Mouse (Mus musculus) G1E (cell line): Measurements from ENCODE around the gene Thsd4. TPM values are rescaled to one million over a fixed set of nuclear protein-coding genes. Genes with fewer than 3 reads are reported as not detected.
"Not testable (repeated sequence)": the region's sequence is repeated elsewhere in the genome, so short reads cannot be mapped to it uniquely, and the experiment has no call there.

ENCODE experiments used
- ATAC-seq: 2 replicates; pipeline ENCODE4 v1.8.0; 2016; ENCODE audit warnings: mild to moderate bottlenecking; ENCODE audit not compliant: insufficient number of reproducible peaks, poor library complexity, low FRiP score, severe bottlenecking; ENCODE audit errors: extremely low read depth
- DNase-seq: peaks from one replicate; pipeline ENCODE4 v3.0.0; 2012; ENCODE audit warnings: low spot score
- H3K27me3 ChIP-seq: 2 replicates; pipeline ENCODE4 v1.6.1; 2012; ENCODE audit warnings: mild to moderate bottlenecking, low read length, inconsistent platforms; ENCODE audit not compliant: insufficient read depth
- H3K36me3 ChIP-seq: replicated peaks from 2 replicates; pipeline ENCODE3; 2012; ENCODE audit warnings: mild to moderate bottlenecking, inconsistent platforms
- H3K4me1 ChIP-seq: 2 replicates; pipeline ENCODE4 v1.6.1; 2012; ENCODE audit warnings: low read depth, low read length, inconsistent platforms, mixed read lengths; ENCODE audit not compliant: insufficient read depth
- H3K4me3 ChIP-seq: 2 replicates; pipeline ENCODE4 v1.5.1; 2012; ENCODE audit warnings: low read depth, mild to moderate bottlenecking, inconsistent platforms, low read length, moderate library complexity, mixed read lengths
- H3K9me3 ChIP-seq: replicated peaks from 2 replicates; pipeline ENCODE4 v1.6.1; 2012; ENCODE audit warnings: inconsistent platforms
- CTCF ChIP-seq: IDR thresholded peaks from 2 replicates; pipeline ENCODE4 v1.5.1; 2012; ENCODE audit warnings: low read depth, low read length, inconsistent platforms, mixed read lengths
- GATA1 ChIP-seq: IDR thresholded peaks from 2 replicates; pipeline ENCODE4 v1.6.1; 2012; ENCODE audit warnings: borderline replicate concordance, low read length, inconsistent platforms, mixed read lengths
- GATA2 ChIP-seq: IDR thresholded peaks from 2 replicates; pipeline ENCODE4 v1.6.1; 2012; ENCODE audit warnings: low read depth, low read length, inconsistent platforms, borderline replicate concordance
- POLR2AphosphoS5 ChIP-seq: IDR thresholded peaks from 2 replicates; pipeline ENCODE4 v1.6.1; 2012; ENCODE audit warnings: low read depth, low read length, inconsistent platforms; ENCODE audit not compliant: insufficient replicate concordance
- TAL1 ChIP-seq: conservative IDR thresholded peaks from 2 replicates; pipeline ENCODE4 v1.6.1; 2012; ENCODE audit warnings: low read depth, low read length, inconsistent platforms, mixed read lengths
- polyA plus RNA-seq: library from polyadenylated mRNA; stranded (reverse); fragments of >175 nt; gene quantifications from 2 replicates; pipeline ENCODE4 v1.2.3, GENCODE M21; 2012
- total RNA-seq, 2 experiments: library from RNA; stranded (forward) in 1 of 2; stranded (reverse) in 1 of 2; fragments of 200-1000 nt in 1 of 2; fragments of >200 nt in 1 of 2; fragmentation: Nextera tagmentation in 1 of 2; gene quantifications; 2 replicates each; pipeline ENCODE4 v1.2.3; 2014 to 2017

Thsd4 gene
- total and polyA plus RNA-seq, 3 experiments: 1.8 to 2.8 (median 2.4) TPM

DNA sequence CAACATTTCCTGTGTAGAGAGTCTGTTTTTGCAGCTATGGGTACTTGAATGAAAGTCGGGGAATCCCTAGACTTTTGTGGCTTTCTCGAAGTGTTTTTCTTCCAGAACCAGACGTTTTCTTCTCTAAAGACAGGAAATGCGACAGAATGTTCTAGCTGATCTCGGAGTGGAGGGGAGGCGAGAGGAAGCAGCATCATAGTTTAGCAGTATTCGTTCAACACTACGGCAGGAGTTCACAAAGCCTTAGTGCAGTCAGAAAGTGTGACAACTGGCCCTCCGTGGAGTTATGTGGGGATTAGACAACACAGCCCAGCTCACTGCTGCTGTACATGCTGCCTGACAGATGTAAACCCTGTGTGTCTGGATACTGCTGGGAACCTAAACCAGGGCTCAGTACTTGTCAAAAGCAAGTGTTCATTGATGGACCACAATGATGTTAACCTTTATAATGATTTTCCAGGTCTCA lies 579.9 kb downstream of the Thsd4 start:
- Histone ChIP-seq H3K4me3 (no peak overlapping the region), H3K36me3 (no peaks in the 10 kb centered on the region), H3K4me1 (peaks cover 3% of the 10 kb centered on the region; the same call in 1 of the 2 replicates), H3K9me3 (no peaks in the 10 kb centered on the region), H3K27me3 (peaks cover 40% of the 10 kb centered on the region)
- ATAC-seq: no peak
- DNase-seq: no peak
- TF ChIP-seq POLR2AphosphoS5 (no peak), TAL1 (no peak), GATA2 (no peak), CTCF (no peak), GATA1 (no peak)

DNA sequence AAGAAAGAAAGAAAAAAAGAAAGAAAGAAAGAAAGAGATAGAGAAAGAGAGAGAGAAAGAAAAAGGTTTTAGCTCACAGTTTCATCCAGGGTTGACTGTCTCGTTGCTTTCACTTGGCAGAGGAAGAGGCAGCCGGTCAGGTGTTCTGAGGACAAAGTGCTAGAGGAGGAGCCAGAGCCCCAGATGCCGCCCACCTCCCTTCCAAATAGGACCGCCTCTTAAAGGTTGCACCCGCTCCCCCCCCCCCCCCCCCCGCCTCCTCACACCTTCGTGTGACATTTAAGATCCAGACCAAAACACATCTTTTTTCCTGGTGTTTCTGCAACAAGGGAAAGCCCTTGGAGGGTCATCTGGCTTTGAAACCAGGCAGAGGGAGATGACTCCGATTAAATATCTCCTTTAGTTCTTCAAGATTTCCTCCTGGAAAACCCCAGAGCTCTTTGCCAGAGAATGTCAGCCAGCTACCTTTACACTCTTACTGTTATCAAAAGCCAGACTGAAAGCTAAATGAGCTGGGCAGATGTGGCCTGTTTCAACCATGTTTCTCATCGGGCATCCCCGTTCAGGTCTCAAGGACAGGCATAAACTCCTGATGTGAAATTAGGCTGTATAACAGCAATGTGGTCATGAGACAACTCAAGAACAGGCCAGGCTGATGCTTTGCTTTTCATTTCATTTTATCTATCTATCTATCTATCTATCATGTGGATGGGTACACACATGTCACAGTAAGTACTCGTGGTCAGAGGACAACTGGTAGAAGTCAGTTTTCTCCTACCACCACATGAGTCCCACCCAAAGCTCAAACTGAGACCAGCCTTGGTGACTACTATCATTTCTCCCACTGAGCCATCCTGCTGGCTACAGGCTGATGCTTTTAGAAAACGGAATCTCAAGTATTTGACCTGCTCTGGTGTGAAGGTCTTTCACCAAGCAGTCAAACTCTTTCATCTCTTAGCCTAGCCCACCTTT lies 580.6 kb downstream of the Thsd4 start:
- H3K4me3 ChIP-seq: no peak overlapping the region
- DNase-seq (no peak), ATAC-seq (no peak)
- H3K9me3 ChIP-seq: no peaks in the 10 kb centered on the region
- H3K4me1 ChIP-seq: peaks cover 3% of the 10 kb centered on the region; the same call in 1 of the 2 replicates
- peaks cover 35% of the 10 kb centered on the region for H3K27me3 ChIP-seq
- H3K36me3 ChIP-seq: no peaks in the 10 kb centered on the region
- TF ChIP-seq GATA1 (no peak), TAL1 (no peak), GATA2 (no peak), CTCF (no peak), POLR2AphosphoS5 (no peak)

DNA sequence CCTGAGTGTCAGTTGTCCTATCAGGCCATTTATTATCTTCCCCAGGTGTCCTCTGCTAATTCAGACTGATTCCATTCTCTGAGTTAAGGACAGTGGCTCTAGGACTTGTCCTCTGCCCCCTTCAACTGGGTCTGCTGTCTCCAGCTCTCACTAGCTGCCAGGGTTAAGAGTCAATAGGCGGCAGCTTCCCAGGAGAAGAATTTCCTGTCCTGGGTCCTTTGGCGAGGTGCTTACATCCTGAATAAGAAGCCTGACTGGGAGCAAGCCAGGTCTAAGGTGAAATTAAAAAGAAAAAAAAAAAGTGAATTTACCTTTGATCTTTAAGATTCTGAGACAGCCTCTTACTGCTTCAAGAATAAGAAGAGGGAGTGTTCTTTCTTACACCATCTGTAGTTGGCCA lies 582.2 kb downstream of the Thsd4 start:
- Histone ChIP-seq H3K36me3 (no peaks in the 10 kb centered on the region), H3K4me3 (no peak overlapping the region), H3K4me1 (peaks cover 5% of the 10 kb centered on the region), H3K9me3 (no peaks in the 10 kb centered on the region), H3K27me3 (peaks cover 25% of the 10 kb centered on the region)
- DNase-seq: no peak
- ATAC-seq: no peak
- TF ChIP-seq GATA1 (no peak), GATA2 (no peak)

DNA sequence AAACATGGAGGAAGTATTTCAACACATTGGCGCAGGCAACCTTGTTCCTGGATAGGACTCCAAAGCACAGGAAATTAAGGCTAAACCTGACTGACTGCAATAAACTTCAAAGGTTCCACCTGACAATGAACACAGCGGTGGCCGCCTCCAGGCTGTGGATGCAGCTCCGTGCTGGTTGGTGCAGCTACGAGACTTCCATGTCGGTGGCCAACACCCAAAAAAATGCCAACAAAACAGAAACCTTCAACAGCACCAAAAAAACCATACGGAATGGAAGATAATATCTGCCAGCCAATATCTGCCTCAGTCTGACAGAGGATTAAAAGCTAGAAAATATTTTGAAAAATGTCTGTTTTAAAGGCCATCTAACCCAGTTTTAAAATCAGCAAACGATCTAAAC lies 583.3 kb downstream of the Thsd4 start:
- DNase-seq (no peak), ATAC-seq (no peak)
- TF ChIP-seq CTCF (no peak), GATA1 (no peak), GATA2 (no peak), TAL1 (no peak), POLR2AphosphoS5 (no peak)
- Histone ChIP-seq H3K9me3 (no peaks in the 10 kb centered on the region), H3K36me3 (no peaks in the 10 kb centered on the region), H3K4me3 (no peak overlapping the region), H3K4me1 (peaks cover 5% of the 10 kb centered on the region), H3K27me3 (peaks cover 17% of the 10 kb centered on the region)

DNA sequence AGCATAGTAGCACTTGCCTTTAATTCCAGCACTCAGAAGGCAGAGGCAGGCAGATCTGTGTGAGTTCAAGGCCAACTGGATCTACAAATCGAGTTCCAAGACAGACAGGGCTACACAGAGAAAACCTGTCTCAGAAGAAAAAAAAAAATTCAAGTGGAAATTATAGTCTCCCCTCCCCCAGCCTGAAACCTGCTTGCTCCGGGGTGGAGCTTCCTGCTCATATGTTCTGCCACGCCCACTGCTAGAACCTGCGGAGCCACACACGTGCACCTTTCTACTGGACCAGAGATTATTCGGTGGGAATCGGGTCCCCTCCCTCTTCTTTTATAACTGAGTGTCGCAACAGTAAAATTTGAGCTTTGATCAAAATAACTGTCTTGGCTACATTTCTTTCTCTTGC lies 586.0 kb downstream of the Thsd4 start:
- not testable (repeated sequence) for H3K4me3 ChIP-seq, DNase-seq, H3K4me1 ChIP-seq, H3K36me3 ChIP-seq, ATAC-seq, H3K9me3 ChIP-seq
- peaks cover 12% of the 10 kb centered on the region for H3K27me3 ChIP-seq

DNA sequence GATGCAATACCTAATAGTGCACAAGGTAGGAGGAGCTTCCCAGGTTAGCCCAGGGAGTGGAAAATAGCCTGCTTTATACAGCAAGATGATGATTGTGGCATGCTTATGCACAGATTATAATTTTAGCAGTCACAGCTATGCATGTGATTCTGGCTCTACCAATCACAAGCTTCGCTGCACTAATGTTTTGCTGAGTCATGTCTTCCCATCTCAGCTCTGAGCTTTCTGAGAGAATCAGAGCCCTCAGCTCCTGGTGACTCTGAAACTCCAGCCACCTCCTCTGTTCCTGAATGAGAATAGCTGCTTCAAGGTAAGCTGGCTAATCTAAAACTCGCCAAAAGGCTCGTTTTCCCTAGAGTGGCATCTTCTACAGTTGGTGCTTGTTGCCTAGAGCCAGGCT lies 591.6 kb downstream of the Thsd4 start:
- Histone ChIP-seq H3K9me3 (no peaks in the 10 kb centered on the region), H3K36me3 (peaks cover 2% of the 10 kb centered on the region), H3K4me3 (no peak overlapping the region), H3K4me1 (no peaks in the 10 kb centered on the region), H3K27me3 (peaks cover 2% of the 10 kb centered on the region; the same call in 1 of the 2 replicates)
- ATAC-seq (no peak), DNase-seq (no peak)
- TF ChIP-seq GATA2: no peak
- TF ChIP-seq POLR2AphosphoS5: no peak
- TF ChIP-seq GATA1: no peak
- no peak for TF ChIP-seq CTCF
- no peak for TF ChIP-seq TAL1

Other genes starting within 250 kb of the Thsd4 start
- gene Lrrc49, start 166.1 kb upstream of the Thsd4 start, total RNA-seq (2014; fragmentation: Nextera tagmentation): 0.58 and 1.1 TPM in 2 replicates
- 2.3 and 2.5 TPM in 2 replicates for gene Lrrc49, start 166.1 kb upstream of the Thsd4 start, total RNA-seq (2017)
- 0.09 and 0.11 TPM in 2 replicates for gene Lrrc49, start 166.1 kb upstream of the Thsd4 start, polyA plus RNA-seq
- gene Larp6, start 190.9 kb upstream of the Thsd4 start, total RNA-seq (2014; fragmentation: Nextera tagmentation): not detected in 2 replicates
- gene Larp6, start 190.9 kb upstream of the Thsd4 start, total RNA-seq (2017): 0.17 TPM in 1 of 2 replicates, not detected in the other
- not detected in 2 replicates for gene Larp6, start 190.9 kb upstream of the Thsd4 start, polyA plus RNA-seq